Mouse (Mus musculus) liver, adult 2 months (tissue): ENCODE measurements around the gene Bdh1. TPM values are rescaled to one million over a fixed set of nuclear protein-coding genes. Genes with fewer than 3 reads are reported as not detected.

Experiments used
- DNase-seq: peaks from one replicate; pipeline ENCODE4 v3.0.0-alpha.2; 2011; ENCODE audit warnings: low read depth, low spot score; ENCODE audit errors: extremely low read depth
- H3K27ac ChIP-seq: fragments of 200-500 bp; replicated peaks from 2 replicates; pipeline ENCODE4 v1.5.1; 2012; ENCODE audit warnings: low read depth, mild to moderate bottlenecking, control low read depth, inconsistent platforms, low read length; ENCODE audit not compliant: insufficient read depth
- H3K27me3 ChIP-seq: fragments of 200-500 bp; 2 replicates; pipeline ENCODE4 v1.6.1; 2012; ENCODE audit warnings: mild to moderate bottlenecking, moderate library complexity, low read length, inconsistent platforms; ENCODE audit not compliant: control insufficient read depth, insufficient read depth
- H3K36me3 ChIP-seq: fragments of 200-500 bp; 2 replicates; pipeline ENCODE4 v1.6.1; 2012; ENCODE audit warnings: low read length, inconsistent platforms; ENCODE audit not compliant: control insufficient read depth, insufficient read depth
- H3K4me1 ChIP-seq: fragments of 200-500 bp; 2 replicates; pipeline ENCODE4 v1.6.1; 2011; ENCODE audit warnings: low read length; ENCODE audit not compliant: control insufficient read depth, insufficient read depth
- H3K4me3 ChIP-seq: fragments of 200-500 bp; 2 replicates; pipeline ENCODE4 v1.5.1; 2011; ENCODE audit warnings: low read depth, mild to moderate bottlenecking, control low read depth, low read length, moderate library complexity; ENCODE audit not compliant: insufficient read depth
- H3K79me2 ChIP-seq: fragments of 200-500 bp; 2 replicates; pipeline ENCODE4 v1.6.1; 2012; ENCODE audit warnings: inconsistent platforms, mild to moderate bottlenecking, low read length, moderate library complexity; ENCODE audit not compliant: control insufficient read depth, insufficient read depth
- H3K9ac ChIP-seq: fragments of 200-500 bp; 2 replicates; pipeline ENCODE4 v1.6.1; 2012; ENCODE audit warnings: low read depth, mild to moderate bottlenecking, control low read depth, inconsistent platforms, low read length
- CTCF ChIP-seq: fragments of 200-500 bp; IDR thresholded peaks from 2 replicates; pipeline ENCODE4 v1.5.1; 2011; ENCODE audit warnings: low read depth, low read length, control low read depth
- POLR2A ChIP-seq: fragments of 200-500 bp; IDR thresholded peaks from 2 replicates; pipeline ENCODE4 v1.6.1; 2011; ENCODE audit warnings: low read length, control low read depth; ENCODE audit not compliant: insufficient read depth; ENCODE audit errors: extremely low read depth
- WGBS: fragments of 180-500 bp; shearing (Covaris S2); methylation state at CpG from one replicate; pipeline ENCODE4 v1.1.7; 2018; 5-methylcytosine and 5-hydroxymethylcytosine counted together
- polyA plus RNA-seq: library from polyadenylated mRNA; depleted of rRNA; stranded (reverse); fragments of >200 nt; gene quantifications from 2 replicates; pipeline ENCODE4 v1.2.3, GENCODE M21; 2012; rRNA removed
- total RNA-seq: library from RNA; depleted of rRNA; stranded (reverse); fragments of >200 nt; gene quantifications from 2 replicates; pipeline ENCODE4 v1.2.3, GENCODE M21; 2014; rRNA removed

Gene Bdh1
- total and polyA plus RNA-seq, 2 experiments: 185 to 314 TPM

DNA sequence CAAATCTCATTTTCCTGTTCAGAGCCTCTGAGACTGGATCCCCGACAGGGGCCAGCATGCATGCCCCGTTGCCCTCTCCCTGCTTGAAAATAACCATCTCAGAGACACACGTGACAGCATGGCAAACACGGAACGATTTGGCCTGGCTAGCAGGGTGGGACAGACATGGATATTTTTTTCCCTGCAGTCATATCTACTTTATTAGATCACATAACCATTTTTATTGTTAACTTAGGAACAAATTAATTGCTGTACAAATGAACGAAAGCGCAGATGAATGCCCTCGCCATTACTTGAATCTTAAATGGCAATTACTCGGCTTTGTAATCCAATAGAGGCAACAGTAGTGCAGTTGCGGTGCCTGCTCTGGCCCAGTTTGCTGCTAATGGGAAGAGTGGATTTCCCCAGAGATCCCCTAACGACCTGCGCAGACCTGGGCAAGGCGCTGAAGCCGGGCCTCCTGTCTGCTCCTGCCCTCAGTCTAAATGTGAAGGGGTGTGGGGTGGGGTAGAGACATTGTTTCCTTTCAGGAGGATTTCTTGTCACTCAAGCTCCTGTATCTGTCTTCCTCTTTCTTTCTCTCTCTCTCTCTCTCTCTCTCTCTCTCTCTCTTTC lies 79.8 kb downstream of the Bdh1 start:
- Histone ChIP-seq H3K36me3 (no peaks in the 10 kb centered on the region), H3K4me3 (no peak overlapping the region), H3K9ac (no peak overlapping the region), H3K79me2 (no peaks in the 10 kb centered on the region), H3K27ac (no peak overlapping the region), H3K4me1 (no peaks in the 10 kb centered on the region), H3K27me3 (no peaks in the 10 kb centered on the region)
- no peak for DNase-seq
- 88% methylated on average over 14 of the region's 14 CpGs for WGBS
- no peak for TF ChIP-seq CTCF
- no peak for TF ChIP-seq POLR2A

DNA sequence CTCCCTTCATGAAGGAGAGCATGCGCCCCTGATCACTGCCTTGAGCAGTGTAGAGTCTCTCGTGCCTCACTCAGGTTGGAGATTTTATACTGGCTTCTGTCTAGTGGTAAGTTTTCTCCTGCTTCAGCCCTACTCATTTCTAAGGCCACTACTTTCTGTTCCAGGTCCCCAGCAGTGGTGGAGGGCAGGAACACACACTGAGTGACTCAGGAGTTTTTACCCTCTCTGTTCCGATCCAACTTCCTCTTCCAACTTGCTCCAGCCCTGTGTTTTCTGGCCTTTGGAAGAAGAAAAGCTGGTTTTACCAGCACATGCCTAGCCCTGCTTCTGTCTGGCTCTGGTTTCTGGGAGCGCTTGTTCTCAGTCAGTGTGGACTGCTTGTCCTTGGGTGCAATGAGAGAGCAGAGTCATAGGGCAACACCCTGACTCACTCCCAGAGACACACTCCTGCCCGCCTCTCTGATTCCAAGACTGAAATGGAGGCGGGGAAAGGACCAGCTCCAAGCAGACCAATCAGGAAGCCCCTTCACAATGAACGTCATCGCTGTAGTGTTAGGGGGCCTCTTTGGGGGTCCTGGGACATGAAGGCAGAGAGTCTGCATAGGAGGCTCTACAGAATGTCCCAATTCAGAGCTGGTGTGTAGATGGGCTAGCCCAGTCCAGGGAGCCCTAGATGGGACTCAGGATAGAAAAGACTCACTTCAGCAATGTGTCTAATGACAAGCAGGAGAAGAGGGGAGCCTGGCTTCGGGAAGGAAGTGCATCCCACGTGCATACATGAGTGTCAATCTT lies 84.8 kb downstream of the Bdh1 start:
- Histone ChIP-seq H3K36me3 (no peaks in the 10 kb centered on the region), H3K4me3 (no peak overlapping the region), H3K9ac (no peak overlapping the region), H3K27me3 (no peaks in the 10 kb centered on the region), H3K4me1 (peaks cover 3% of the 10 kb centered on the region; the same call in 1 of the 2 replicates), H3K79me2 (no peaks in the 10 kb centered on the region), H3K27ac (no peak overlapping the region)
- no peak for DNase-seq
- TF ChIP-seq POLR2A: no peak
- no peak for TF ChIP-seq CTCF
- 65% methylated on average over 10 of the region's 10 CpGs for WGBS

GRCm38 (mm10) chr16:31507457-31507755 lies 85.3 kb downstream of the Bdh1 start:
- WGBS: 73% methylated on average over 6 of the region's 6 CpGs
- no peak overlapping the region for H3K27ac ChIP-seq
- DNase-seq: no peak

DNA sequence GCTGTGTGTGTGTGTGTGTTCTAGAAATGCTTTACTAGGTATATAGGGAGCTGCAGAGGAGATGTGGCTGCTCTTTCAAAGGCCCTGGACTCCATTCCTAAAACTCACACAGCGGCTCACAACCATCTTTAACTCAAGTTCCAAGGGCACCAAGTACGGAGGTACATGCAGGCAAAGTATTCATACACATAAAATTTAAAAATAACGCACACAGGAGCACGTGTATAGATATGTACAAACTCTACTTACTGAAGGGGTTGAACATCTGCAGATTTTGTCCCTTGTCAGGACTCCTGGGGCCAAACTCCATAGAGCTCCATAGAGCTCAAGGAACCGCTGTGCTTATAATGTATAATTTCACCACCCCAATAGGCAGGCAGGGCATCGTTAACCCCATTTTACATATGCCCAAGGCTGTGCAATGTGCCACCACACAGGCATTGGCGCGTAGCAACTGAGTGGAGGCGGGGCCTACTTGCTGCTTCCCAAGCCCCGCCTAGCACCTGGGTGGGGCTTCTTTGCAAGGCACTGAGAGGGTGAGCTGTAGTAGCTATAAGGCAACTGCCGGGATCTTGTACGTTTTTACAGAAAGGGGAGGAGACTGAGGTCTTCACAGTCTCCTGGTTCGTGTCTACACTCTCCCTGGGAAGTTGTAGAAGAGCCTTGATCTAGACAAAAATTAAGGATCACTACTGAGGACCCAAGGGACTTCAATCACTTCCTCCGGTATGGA lies 85.9 kb downstream of the Bdh1 start:
- Histone ChIP-seq H3K9ac (no peak overlapping the region), H3K4me1 (peaks cover 3% of the 10 kb centered on the region; the same call in 1 of the 2 replicates), H3K36me3 (no peaks in the 10 kb centered on the region), H3K4me3 (no peak overlapping the region), H3K27ac (no peak overlapping the region), H3K27me3 (no peaks in the 10 kb centered on the region), H3K79me2 (no peaks in the 10 kb centered on the region)
- DNase-seq: no peak
- 71% methylated on average over 14 of the region's 14 CpGs for WGBS
- TF ChIP-seq POLR2A: no peak
- no peak for TF ChIP-seq CTCF

More at GRCm38 (mm10) chr16:31507457-31507755, 85.3 kb downstream of the Bdh1 start:
- Histone ChIP-seq H3K27me3 (no peaks in the 10 kb centered on the region), H3K79me2 (no peaks in the 10 kb centered on the region), H3K36me3 (no peaks in the 10 kb centered on the region), H3K4me1 (peaks cover 3% of the 10 kb centered on the region; the same call in 1 of the 2 replicates), H3K4me3 (no peak overlapping the region), H3K9ac (no peak overlapping the region)
- no peak for TF ChIP-seq CTCF
- no peak for TF ChIP-seq POLR2A

Other genes starting within 250 kb of the Bdh1 start
- gene Acap2, start 221.0 kb upstream of the Bdh1 start, total RNA-seq: 12.7 and 13.4 TPM in 2 replicates
- gene Acap2, start 221.0 kb upstream of the Bdh1 start, polyA plus RNA-seq: 4.4 and 5.3 TPM in 2 replicates
- gene Ppp1r2, start 147.0 kb upstream of the Bdh1 start, total RNA-seq: 14.9 and 15.9 TPM in 2 replicates
- gene Ppp1r2, start 147.0 kb upstream of the Bdh1 start, polyA plus RNA-seq: 11.5 and 17.4 TPM in 2 replicates
- gene Apod, start 107.5 kb upstream of the Bdh1 start, total RNA-seq: not detected in 2 replicates
- gene Apod, start 107.5 kb upstream of the Bdh1 start, polyA plus RNA-seq: not detected in 2 replicates
- gene Dlg1, start 241.2 kb downstream of the Bdh1 start, total RNA-seq: 42.7 and 52.4 TPM in 2 replicates
- gene Dlg1, start 241.2 kb downstream of the Bdh1 start, polyA plus RNA-seq: 9.5 and 10.8 TPM in 2 replicates